Mouse (Mus musculus) kidney, adult 9 months (tissue): ENCODE results near the gene Gm4778.
"Not testable (repeated sequence)": the region's sequence is repeated elsewhere in the genome, so short reads cannot be mapped to it uniquely, and the experiment has no call there.

ENCODE experiments used
- DNase-seq: peaks from one replicate; pipeline ENCODE4 v3.0.0; 2022

Gm4778 gene

GRCm38 (mm10) chr3:94263736-94264135 is at the start of gene Gm4778:
TSS of gene Gm4778 (plus strand) at chr3:94264036.
- not testable (repeated sequence) for DNase-seq

GRCm38 (mm10) chr3:94260598-94260997 is 3.2 kb upstream of the Gm4778 start:
- DNase-seq, result peak; percentile 59

- DNase-seq, result no peak
Observed at GRCm38 (mm10) chr3:94275991-94276390, 12.2 kb downstream of the Gm4778 start.

GRCm38 (mm10) chr3:94305457-94305856 is 41.6 kb downstream of the Gm4778 start:
- no peak for DNase-seq

GRCm38 (mm10) chr3:94306975-94307374 is 43.1 kb downstream of the Gm4778 start:
- DNase-seq, result no peak

- DNase-seq, result peak; percentile 98
Observed at GRCm38 (mm10) chr3:94309633-94310363, 46.0 kb downstream of the Gm4778 start, which contains the start of gene Them4. TSS of gene Them4 (plus strand) at chr3:94310089.

GRCm38 (mm10) chr3:94310491-94310890 is 46.7 kb downstream of the Gm4778 start:
- DNase-seq, result no peak

GRCm38 (mm10) chr3:94310911-94311310 is 47.1 kb downstream of the Gm4778 start:
- DNase-seq, result no peak

GRCm38 (mm10) chr3:94311376-94311775 is 47.5 kb downstream of the Gm4778 start:
- peak; percentile 81 for DNase-seq
